Mouse (Mus musculus) heart, embryonic 13.5 days (tissue): ENCODE data around the gene Msantd4. TPM values are rescaled to one million over a fixed set of nuclear protein-coding genes. Genes with fewer than 3 reads are reported as not detected.
A peak's percentile ranks its signal among the peaks of the same experiment; 100 is the strongest.
"Not testable (repeated sequence)": the region's sequence is repeated elsewhere in the genome, so short reads cannot be mapped to it uniquely, and the experiment has no call there.

Source experiments
- ATAC-seq: fragments of 200-750 bp; cut with Nextera tagmentation; 2 replicates; pipeline ENCODE4 v1.8.0; 2017; ENCODE audit warnings: moderate TSS enrichment; ENCODE audit not compliant: insufficient number of reproducible peaks, low FRiP score, low TSS enrichment; ENCODE audit errors: extremely low read depth
- H3K27ac ChIP-seq: fragments of 300-500 bp; sonication (generic); replicated peaks from 2 replicates; pipeline ENCODE4 v1.5.1; 2015; ENCODE audit warnings: moderate library complexity, mild to moderate bottlenecking, inconsistent platforms
- H3K27me3 ChIP-seq: fragments of 300-500 bp; sonication (generic); replicated peaks from 2 replicates; pipeline ENCODE4 v1.6.1; 2015; ENCODE audit warnings: mild to moderate bottlenecking, inconsistent platforms
- H3K36me3 ChIP-seq: fragments of 300-500 bp; sonication (generic); 2 replicates; pipeline ENCODE4 v1.6.1; 2015; ENCODE audit warnings: mild to moderate bottlenecking, inconsistent platforms
- H3K4me1 ChIP-seq: fragments of 300-500 bp; sonication (generic); 2 replicates; pipeline ENCODE4 v1.6.1; 2015; ENCODE audit warnings: inconsistent platforms
- H3K4me2 ChIP-seq: fragments of 300-500 bp; sonication (generic); 2 replicates; pipeline ENCODE4 v1.6.1; 2015; ENCODE audit warnings: inconsistent platforms, mild to moderate bottlenecking, moderate library complexity
- H3K4me3 ChIP-seq: fragments of 300-500 bp; sonication (generic); 2 replicates; pipeline ENCODE4 v1.5.1; 2015; ENCODE audit warnings: moderate library complexity, mild to moderate bottlenecking, inconsistent platforms
- H3K9ac ChIP-seq: fragments of 300-500 bp; sonication (generic); 2 replicates; pipeline ENCODE4 v1.6.1; 2015; ENCODE audit warnings: inconsistent platforms, mild to moderate bottlenecking, moderate library complexity
- H3K9me3 ChIP-seq: fragments of 300-500 bp; sonication (generic); 2 replicates; pipeline ENCODE4 v1.6.1; 2016; ENCODE audit warnings: inconsistent platforms
- WGBS: fragments of 180-500 bp; shearing (Covaris S2); methylation state at CpG from one replicate; pipeline ENCODE4 v1.1.7; 2015; ENCODE audit warnings: mixed read lengths; 5-methylcytosine and 5-hydroxymethylcytosine counted together
- microRNA-seq: library from miRNA; unstranded; fragments of <30 nt; microRNA quantifications from one replicate; pipeline ENCODE4, GENCODE M21; 2016
- polyA plus RNA-seq: library from polyadenylated mRNA; unstranded; fragments of >200 nt; fragmentation: Nextera tagmentation; extraction: Ambion mirVana; gene quantifications from 2 replicates; pipeline ENCODE4 v1.2.1, GENCODE M21; 2015

The Msantd4 gene
- 29.7 and 30.7 TPM in 2 replicates for polyA plus RNA-seq

GRCm38 (mm10) chr9:4375828-4376639 lies at the start of gene Msantd4:
Msantd4 (plus strand) TSS chr9:4376562.
- 3% methylated on average over 31 of the region's 31 CpGs for WGBS
- peak; percentile 100 for ATAC-seq
- H3K27me3 ChIP-seq = no peaks in the 10 kb centered on the region
- no peaks in the 10 kb centered on the region for H3K9me3 ChIP-seq
- H3K4me3 ChIP-seq = peak within 1 kb of the TSS; percentile 89
- H3K4me2 ChIP-seq = peak within 1 kb of the TSS; percentile 86
- peaks cover 4% of the 10 kb centered on the region; the same call in 1 of the 2 replicates for H3K36me3 ChIP-seq
- H3K4me1 ChIP-seq = peaks cover 23% of the 10 kb centered on the region
- peak within 1 kb of the TSS; percentile 79 for H3K27ac ChIP-seq
- peak within 1 kb of the TSS; percentile 89 for H3K9ac ChIP-seq

- Histone ChIP-seq H3K27me3 (no peaks in the 10 kb centered on the region), H3K4me3 (no peak overlapping the region), H3K9me3 (no peaks in the 10 kb centered on the region), H3K9ac (no peak overlapping the region), H3K36me3 (no peaks in the 10 kb centered on the region), H3K4me1 (no peaks in the 10 kb centered on the region), H3K4me2 (no peak overlapping the region), H3K27ac (no peak overlapping the region)
- no peak for ATAC-seq
- WGBS = 75% methylated on average over 1 of the region's 1 CpGs
These were observed 23.2 kb upstream of the Msantd4 start for GRCm38 (mm10) chr9:4353163-4353562.

GRCm38 (mm10) chr9:4376640-4377120 lies 318 bp downstream of the Msantd4 start:
- Histone ChIP-seq H3K9ac (peak overlapping the region; percentile 89), H3K4me3 (peak overlapping the region; percentile 89), H3K27me3 (no peaks in the 10 kb centered on the region), H3K36me3 (peaks cover 7% of the 10 kb centered on the region), H3K27ac (peak overlapping the region; percentile 79), H3K4me1 (peaks cover 23% of the 10 kb centered on the region), H3K4me2 (peak overlapping the region; percentile 86), H3K9me3 (no peaks in the 10 kb centered on the region)
- under 1% methylated on average over 15 of the region's 15 CpGs for WGBS
- ATAC-seq = peak; percentile 3; the same call in 1 of the 2 replicates

DNA sequence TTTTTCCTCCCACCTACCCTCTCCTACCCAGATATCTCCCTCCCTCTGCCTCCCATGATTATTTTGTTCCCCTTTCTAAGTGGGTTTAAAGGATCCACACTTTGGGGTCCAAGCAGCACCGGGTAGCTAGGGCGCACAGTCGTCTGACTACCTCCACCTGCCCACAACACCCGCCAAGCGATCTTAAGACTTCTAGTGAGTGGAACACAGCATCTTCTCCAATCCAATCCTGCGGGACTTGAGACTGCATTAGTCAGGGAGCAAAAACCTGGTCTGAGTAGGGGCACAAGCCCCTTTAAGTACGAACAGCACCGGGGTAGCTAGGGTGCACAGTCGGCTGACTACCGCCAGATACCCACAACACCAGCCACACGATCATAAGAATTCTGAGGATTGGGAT lies 24.4 kb downstream of the Msantd4 start:
- H3K9me3 ChIP-seq, H3K9ac ChIP-seq, H3K36me3 ChIP-seq, H3K4me1 ChIP-seq, H3K4me2 ChIP-seq, H3K4me3 ChIP-seq, H3K27me3 ChIP-seq, H3K27ac ChIP-seq, ATAC-seq: not testable (repeated sequence)
- WGBS = 88% methylated on average over 11 of the region's 11 CpGs

Small RNA genes lying within 50 kb of the gene (microRNA-seq; reads per million reads assigned to microRNA genes)
- gene Gm23992 = not detected

Other genes starting within 250 kb of the Msantd4 start
- gene Aasdhppt, start 67.1 kb upstream of the Msantd4 start, polyA plus RNA-seq = 23.9 and 26.9 TPM in 2 replicates
- 6.4 and 8.0 TPM in 2 replicates for gene Kbtbd3, start 66.7 kb upstream of the Msantd4 start, polyA plus RNA-seq